Mouse (Mus musculus): ENCODE results near the gene Gm813.
"Not testable (repeated sequence)": the region's sequence is repeated elsewhere in the genome, so short reads cannot be mapped to it uniquely, and the experiment has no call there.

The Gm813 gene

GRCm38 (mm10) chr16:58616878-58617277 lies at the start of gene Gm813:
Gene Gm813 (minus strand): TSS chr16:58616978.
- DNase-seq, result no peak

DNA sequence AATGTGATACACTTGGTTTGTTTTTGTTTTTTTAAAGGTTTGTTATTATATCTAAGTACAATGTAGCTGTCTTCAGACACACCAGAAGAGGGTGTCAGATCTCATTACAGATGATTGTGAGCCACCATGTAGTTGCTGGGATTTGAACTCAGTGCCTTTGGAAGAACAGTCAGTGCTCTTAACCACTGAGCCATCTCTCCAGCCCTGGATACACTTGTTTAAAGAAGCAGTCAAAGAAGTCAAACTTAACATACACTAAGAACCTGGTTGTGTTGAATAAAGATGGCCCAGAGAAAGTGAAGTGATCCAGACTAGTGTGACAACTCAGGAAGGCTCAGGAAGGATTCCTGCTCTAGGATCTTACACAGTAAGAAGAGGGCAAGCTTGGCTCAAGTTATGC lies 48.4 kb upstream of the Gm813 start:
- not testable (repeated sequence) for DNase-seq

DNA sequence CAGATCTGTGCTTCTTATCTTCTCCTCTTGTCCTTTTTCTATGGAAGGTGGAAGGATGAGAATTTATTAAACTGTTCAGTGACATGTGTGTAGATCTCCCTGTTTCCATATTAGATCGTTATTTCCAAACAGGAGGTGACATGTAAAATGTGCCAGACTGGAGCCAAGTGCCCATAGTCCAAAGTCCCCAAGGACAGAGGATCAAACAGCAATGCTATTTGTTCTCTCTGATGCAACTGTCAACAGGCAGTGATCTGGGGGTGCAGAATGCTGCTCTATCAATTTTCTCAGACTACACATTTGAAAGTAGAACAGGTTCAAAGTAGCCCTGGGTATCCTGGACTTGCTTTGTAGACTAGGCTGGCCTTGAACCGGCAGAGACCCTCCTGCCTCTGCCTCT lies 47.0 kb upstream of the Gm813 start:
- DNase-seq, result no peak

DNA sequence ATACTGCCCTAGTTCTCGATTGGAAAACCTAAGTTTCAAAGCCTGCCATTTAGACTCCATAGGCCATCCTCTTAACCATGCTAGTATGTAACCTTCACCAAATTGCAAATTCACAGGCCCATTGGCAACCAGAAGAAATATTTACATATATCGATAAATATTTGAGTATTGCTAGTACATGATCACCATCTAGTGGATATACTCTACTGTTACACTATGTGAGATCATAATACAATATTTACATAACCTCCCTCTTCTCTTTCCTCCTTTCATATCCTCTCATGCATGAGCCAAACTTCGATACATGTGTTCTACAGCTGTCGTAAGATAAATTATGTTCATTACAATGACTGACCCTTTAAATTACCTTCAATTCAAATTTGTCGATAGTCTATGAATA lies 46.2 kb upstream of the Gm813 start:
- no peak for DNase-seq

DNA sequence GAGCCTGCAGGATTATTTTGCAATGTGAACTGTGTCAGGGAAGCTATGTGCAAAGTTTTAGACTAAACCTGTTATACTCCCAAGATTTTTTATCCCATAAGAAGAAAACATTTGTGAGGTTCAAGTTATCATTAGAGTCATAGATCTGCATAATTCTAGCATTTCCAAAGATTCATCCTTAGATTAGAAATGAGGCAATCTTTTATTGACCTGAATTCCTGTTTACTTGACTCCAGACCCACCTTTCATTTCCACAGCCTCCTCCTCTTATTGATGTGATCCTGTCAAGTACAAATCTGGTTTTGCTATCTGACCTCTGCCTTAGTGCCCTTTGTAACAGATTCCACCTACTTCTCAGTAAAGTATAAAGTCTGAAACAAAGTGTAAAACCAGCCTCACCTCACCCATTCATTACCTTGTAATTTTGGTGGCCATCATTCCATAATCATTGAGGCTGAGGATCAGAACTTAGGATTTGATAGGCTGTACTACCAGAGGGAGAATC lies 45.6 kb upstream of the Gm813 start:
- DNase-seq, result no peak

- DNase-seq, result no peak
These were observed 45.0 kb upstream of the Gm813 start for GRCm38 (mm10) chr16:58661826-58662225.

DNA sequence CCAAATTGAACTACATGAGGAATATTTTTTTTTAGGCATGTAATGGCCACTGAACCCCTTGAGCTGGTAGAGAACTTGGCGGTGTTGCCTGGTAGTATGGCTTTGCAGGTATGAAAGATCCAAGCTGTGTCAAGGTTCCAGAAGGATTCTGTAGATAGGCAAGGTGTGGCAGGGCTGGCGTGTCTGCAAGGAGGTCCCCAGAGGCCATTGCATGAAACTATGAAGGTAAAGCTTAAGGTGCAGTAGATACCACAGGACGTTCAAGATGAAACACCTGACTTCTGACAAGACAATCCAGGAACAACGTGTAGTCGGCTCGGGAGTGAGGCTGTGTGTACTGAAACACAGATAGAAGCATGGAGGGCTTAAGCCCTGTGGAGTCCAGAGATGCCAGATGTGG lies 41.9 kb upstream of the Gm813 start:
- DNase-seq, result no peak

DNA sequence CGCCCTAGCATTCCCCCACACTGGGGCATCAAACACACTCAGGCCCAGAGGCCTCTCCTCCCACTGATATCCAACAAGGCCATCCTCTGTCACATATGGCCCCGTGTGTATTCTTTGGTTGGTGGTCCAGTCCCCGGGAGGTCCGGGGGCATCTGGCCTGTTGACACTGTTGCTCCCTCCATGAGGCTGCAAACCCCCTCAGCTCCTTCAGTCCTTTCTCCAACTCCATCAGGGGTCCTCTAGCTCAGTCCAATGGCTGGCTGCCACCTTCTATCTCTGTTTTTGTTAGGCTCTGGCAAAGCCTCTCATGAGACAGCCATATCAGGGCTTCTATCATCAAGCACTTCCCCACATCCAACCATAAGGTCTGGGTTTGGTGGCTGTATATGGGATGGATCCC lies 39.7 kb upstream of the Gm813 start:
- DNase-seq, result no peak

GRCm38 (mm10) chr16:58655751-58656150 lies 39.0 kb upstream of the Gm813 start:
- no peak for DNase-seq

- no peak for DNase-seq
These were observed 33.2 kb upstream of the Gm813 start for GRCm38 (mm10) chr16:58649979-58650378.

DNA sequence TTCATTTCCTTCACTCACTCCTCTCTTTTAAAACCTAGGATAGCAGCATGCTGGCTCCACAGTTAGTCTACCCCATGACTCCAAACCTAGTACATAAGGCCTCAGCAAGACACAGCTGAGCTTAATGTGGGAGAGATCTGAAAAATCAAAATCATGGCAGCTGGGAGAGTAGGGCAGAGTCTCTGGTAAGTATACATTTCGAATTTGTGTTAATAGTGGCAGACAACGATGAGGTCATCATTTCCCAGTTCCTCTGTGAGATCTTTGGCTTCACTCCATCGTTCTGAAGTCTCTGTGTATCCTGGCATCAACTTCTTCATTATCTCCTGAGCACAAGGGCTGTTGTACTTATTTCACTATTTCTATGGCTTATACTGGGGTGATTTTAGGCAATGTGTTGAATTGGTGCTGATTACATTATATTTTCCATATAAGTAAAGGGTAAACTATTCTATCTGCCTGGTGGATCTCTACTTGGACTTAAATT lies 22.0 kb upstream of the Gm813 start, which contains the start of gene E330017A01Rik:
Gene E330017A01Rik, minus strand, starts transcription at position 51 of the 487 bp plus-strand sequence.
- no peak for DNase-seq

- no peak for DNase-seq
These were observed 21.2 kb upstream of the Gm813 start for GRCm38 (mm10) chr16:58638016-58638415.

- no peak for DNase-seq
These were observed 20.7 kb upstream of the Gm813 start for GRCm38 (mm10) chr16:58637448-58637847.

- no peak for DNase-seq
These were observed 19.1 kb upstream of the Gm813 start for GRCm38 (mm10) chr16:58635866-58636265.

DNA sequence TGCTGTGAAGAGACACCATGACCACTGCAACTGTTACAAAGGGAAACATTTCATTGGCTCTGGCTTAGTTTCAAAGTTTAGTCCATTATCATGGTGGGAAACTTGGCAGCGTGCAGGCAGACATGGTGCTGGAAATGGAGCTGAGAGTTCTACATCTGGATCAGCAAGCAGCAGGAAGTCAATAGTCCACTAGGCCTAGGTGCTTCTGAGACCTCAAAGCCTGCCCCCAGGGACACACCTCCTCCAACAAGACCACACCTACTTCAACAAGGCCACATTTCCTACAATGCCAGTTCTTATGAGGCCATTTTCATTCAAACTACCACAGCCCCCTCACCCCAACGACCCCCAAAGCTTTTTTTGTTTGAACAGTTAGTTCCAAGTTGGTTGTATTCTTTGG lies 13.0 kb upstream of the Gm813 start:
- DNase-seq, result no peak

DNA sequence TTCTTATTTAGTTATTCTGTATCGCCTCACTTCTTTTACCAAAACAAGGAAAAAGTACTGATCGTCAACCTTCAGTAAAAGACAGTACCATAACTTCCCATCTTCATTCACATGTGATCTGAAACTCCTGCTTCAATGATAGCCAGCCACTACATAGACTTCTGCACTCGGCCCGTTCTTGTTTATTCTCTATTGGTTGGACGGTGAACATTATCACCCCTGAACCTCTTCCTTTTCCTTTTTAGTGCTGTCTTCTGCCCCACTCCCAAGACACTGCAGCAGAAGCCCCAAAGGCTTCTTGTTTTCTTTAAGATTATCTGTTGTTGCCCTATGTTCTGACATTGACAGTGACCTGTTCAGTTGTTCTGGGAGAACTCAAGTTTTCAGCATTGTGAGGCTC lies 12.2 kb upstream of the Gm813 start:
- DNase-seq, result no peak

DNA sequence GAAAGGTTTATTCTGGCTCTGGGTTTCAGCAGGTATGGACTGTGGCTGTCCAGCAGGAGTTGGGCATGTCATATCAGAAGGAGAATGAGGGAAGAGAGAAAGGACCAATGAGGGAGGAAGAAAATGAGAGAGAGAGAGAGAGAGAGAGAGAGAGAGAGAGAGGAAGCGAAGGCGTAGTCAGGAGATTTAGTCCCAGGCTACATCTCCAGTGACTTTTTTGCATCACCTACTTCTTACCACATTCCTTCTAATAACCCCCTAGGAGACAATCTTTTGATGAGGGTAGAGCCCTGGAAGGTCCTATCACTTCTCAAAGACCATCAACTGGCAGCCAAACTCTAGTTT lies 11.5 kb upstream of the Gm813 start:
- DNase-seq, result no peak

GRCm38 (mm10) chr16:58627597-58628335 lies 11.0 kb upstream of the Gm813 start:
- no peak for DNase-seq

DNA sequence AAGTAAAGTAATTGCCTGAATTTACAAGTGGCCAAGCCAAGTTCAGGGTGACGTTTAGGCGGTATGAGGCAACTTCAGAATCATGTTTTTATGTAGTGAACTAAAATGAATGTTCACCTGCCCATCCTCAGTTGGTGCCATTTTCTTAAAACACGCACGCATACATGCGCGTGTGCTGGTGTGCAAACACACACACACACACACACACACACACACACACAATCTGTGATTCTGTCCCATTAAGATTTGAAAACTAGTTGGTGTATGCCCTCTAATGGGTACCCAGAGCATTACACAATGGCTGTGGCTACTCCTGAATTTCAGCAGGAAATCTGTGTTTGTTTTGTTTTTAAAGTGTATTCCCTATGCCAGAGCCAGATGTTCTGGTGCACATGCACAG lies 7.2 kb upstream of the Gm813 start:
- peak; percentile 62 for DNase-seq

- DNase-seq, result peak; percentile 34
These were observed 6.3 kb upstream of the Gm813 start for GRCm38 (mm10) chr16:58623114-58623513.

DNA sequence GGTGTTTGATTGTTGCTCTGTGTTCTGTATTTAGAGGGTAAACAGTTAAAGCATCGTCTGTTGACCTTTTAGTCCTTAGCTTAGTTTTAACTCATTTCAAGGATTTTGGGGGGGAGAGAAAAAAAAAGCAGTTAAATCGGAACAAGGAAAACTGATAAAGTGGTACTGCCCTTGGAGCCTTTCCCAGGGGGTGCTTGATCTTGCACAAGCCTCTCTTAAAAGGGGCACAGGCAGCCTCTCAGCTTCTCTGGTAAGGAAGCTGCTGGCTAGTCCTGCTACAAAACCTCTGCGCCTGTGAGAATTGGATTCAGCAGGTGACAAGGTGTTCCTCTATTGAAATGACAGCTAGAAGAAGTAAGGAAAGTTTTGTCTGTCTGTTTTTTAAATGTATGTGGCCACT lies 5.6 kb upstream of the Gm813 start:
- no peak for DNase-seq

DNA sequence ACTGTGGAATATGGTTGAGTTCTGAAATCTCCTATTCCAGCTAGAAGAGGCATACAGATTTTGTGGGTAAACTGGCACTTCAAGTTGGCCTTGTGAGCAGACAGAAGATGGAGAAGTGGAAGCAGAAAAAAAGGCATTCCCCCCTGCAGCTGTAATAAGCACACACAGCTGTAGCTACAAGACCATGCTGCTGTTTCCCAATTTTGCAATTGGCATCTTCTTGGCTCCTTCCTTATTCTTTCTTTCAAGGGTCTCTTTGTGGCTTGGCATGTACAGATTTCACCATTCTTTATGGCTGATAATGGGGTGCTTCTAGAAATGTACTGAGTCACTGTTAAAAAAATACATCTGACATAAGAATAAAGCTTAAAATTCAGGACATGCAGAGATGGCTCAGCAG lies 568 bp upstream of the Gm813 start:
- DNase-seq, result no peak

DNA sequence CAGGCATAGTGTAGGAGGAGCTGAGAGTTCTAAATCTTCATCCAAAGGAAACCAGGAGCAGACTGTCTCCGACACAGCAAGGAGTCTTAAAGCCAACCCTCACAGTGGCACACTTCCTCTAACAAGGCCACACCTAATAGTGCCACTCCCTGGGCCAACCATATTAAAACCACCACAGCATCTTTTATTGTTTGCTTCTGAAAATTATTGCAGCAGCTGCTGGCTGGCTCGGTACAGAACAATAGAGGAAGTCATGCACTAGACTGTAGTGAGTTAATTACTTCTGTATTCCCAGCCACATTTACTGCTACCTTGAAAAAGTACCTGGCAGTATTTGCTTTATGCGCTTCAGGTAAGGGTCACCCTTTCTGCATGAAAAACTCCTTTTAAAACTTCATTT lies 3.8 kb downstream of the Gm813 start:
- no peak for DNase-seq

DNA sequence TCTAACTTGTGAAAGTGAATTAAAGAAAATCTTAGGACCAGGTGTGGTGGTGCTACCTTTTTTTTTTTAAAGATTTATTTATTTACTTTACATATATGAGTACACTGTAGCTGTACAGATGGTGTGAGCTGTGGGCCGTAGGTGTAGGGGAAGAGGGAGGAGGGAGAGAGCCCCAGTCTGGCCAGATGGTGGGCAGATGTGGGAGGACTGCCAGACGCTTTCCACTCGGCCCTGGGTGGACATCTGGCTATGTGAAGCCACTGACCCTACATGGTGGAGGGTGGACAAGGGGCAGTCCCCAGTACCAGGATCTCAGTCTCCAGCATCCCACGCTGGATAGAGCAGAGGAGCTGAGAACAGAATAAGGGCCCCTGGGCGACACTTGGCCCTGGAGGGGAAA lies 9.7 kb downstream of the Gm813 start:
- no peak for DNase-seq

GRCm38 (mm10) chr16:58604680-58605079 lies 12.1 kb downstream of the Gm813 start:
- DNase-seq, result no peak

Measured in kidney, postnatal 14 days (tissue).